Mouse (Mus musculus) heart, adult 9 months (tissue): ENCODE data around the gene Traf3.

Experiments used
- DNase-seq, 2 experiments: peaks; one replicate each; pipeline ENCODE4 v3.0.0; 2022; ENCODE audit warnings: low spot score in 2 of 2

Gene Traf3

DNA sequence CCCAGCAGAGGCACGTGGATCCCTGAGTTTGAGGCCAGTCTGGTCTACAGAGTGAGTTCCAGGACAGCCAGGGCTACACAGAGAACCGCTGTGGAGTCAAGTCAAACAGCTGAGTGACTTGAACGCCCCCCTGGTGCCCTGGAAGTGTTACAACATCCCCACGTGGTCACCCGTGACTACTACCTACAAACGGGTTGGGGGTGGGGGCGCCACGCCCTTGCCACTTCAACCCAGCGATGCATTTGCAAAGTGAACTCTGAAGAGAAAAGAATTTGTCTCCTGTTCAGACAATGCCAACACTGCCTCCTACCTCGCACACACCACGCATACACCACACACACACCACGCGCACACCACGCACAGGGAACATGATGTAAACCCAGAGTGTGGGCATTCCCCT, 143.8 kb downstream of the Traf3 start:
- no peak for DNase-seq

DNA sequence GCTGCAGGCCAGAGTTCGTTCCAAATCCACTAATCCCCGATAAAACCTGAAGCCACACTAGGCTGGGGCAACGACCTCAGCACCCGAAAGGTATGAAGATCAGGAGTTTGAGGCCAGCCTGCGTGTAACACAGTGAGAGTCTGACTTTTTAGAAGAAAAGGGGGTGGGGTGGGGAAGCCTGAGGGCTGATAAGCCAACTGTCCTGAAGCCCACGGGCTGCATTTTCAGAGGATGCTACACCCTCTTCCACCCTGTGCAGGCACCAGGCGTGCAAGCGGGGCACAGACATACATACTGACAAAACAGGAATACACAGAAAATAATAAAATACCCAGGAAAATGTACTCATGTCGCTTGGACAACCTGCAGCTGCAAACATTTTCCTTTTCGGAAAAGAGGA, 145.6 kb downstream of the Traf3 start:
- no peak for DNase-seq

DNA sequence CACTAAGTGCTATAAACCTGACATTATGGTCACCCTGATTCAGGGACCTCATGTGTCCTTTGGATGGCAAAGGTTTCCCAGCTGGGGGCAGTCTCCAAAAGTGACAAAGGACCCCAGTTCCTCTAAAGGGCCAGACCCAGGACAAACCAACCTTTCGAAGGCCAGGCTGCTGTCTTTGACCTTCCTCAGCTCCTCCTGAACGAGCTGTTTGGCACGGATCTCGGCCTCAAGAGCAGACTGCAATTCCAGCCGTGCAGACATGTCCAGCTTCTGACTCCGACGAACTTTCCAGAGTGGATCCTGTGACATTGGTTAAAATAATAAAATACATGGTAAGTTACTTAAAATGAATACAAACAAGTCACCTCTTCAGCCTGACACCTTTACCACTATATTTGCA, 148.1 kb downstream of the Traf3 start:
- no peak for DNase-seq
